Mouse (Mus musculus): Measurements from ENCODE around the gene Fbln1.

- TF ChIP-seq CTCF (IDR thresholded peaks at IDR 0.05; ENCODE audit: control insufficient read depth, insufficient read depth, insufficient read length) (no peak), USF1 (IDR thresholded peaks at IDR 0.05; ENCODE audit: low read depth) (no peak)
Observed at GRCm38 (mm10) chr15:85178172-85178571, 27.6 kb upstream of the Fbln1 start.
